Mouse (Mus musculus): ENCODE results near the gene Tbc1d4. TPM values are rescaled to one million over a fixed set of nuclear protein-coding genes. Genes with fewer than 3 reads are reported as not detected.

Gene Tbc1d4
- total RNA-seq, 2 experiments from 2014 or later = 10.6 to 11.3 TPM

DNA sequence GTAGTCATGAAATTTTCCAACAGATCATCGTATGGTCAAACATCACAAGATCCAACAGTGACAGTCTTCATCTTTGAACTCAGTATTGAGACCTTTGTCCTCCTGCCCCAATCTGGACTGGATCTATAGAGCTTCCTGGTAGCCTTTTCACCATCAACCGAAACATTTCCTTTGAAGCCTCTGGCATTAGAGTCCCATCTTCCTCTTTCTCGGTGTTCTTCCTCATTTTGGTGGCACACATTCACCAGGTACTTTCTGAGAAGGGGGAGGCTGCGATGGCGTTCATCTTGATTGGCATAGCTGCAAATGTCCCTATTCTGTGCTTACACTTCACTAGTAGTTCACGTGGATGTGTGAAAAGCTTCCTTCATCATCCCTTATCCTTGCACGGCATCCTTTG, 127.8 kb downstream of the Tbc1d4 start:
- DNase-seq (ENCODE audit: extremely low spot score in 1 of 2, low spot score in 2 of 2) = no peak
- Histone ChIP-seq H3K4me3 (no peak overlapping the region), H3K27ac (no peak overlapping the region)
- TF ChIP-seq CTCF (IDR thresholded peaks at IDR 0.05) = no peak
- intact Hi-C loops (cut with DNase I) = no loop called here

DNA sequence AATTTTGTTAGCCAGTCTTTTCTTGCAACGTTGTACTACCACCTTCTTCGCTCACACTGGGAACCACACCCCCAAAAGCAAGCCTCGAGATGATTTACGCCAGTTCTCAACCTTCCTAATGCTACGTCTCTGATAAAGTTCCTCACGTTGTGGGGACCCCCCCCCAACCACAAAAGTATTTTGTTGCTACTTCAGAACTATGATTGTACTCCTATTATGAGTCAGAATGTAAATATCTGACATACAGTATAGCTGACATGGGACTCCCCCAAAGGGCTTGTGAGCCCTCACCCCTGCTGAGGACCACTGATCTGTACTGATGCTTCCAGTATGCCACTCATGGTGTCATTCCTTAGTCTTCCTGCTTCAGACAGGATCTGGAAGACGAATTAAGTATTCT, 128.4 kb downstream of the Tbc1d4 start:
- intact Hi-C loops (cut with DNase I) = no loop called here
- TF ChIP-seq CTCF (IDR thresholded peaks at IDR 0.05) = no peak
- H3K27ac ChIP-seq = no peak overlapping the region
- H3K4me3 ChIP-seq = no peak overlapping the region
- DNase-seq (ENCODE audit: extremely low spot score in 1 of 2, low spot score in 2 of 2) = no peak

DNA sequence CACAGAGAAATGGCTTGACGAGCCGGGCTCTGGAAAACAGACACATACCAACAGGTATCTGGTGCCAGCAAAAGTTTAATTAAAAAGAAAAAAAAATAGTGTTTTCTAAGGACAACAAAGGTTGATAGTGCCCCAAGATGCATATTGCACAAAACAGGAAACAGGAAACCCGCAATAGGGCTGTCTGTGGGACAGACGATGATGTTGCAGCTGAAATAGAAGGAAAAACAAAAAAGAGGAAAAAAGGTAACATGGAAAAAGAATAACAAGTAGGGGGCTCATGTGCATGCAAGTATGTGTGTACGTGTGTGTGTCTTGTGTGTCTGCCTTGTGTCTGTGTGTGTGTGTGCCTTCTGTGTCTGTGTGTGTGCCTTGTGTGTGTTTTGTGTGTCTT, 131.2 kb downstream of the Tbc1d4 start:
- no peak for DNase-seq (ENCODE audit: extremely low spot score in 1 of 2, low spot score in 2 of 2)

DNA sequence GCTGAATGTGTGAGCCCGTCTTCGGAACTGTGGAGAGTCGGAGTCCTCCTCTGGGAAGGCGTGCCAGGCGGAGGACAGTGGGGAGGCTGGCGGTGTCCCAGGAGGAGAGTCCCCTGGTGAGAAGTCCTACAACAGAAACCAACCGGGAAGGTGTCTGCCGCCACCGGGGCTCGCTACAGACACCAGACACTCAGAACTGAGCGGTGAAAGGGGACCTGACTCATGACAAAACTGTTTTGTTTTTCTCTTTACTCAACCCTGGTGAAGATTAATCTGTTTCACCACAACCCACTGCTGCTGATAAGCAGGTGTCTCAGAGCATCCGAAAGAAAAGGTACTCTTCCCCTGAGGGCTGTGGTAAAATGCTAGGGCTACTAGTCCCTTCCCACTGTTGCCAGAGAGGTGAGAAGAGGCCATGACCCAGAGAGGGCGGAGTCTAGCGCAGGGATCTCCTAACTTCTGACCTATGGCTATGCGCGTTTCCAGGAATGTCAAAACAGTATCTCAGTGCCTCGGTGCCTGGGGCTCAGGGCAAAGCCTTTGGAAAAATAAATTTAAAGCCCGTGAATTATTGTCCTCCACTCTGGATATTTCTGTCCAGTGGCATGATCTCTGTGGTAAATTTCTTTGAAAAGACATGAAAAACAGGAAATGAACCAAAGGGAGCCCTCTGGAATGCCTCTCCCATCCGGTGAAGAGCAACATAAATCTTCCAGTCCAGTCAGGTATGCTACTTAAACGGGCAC, 131.7 kb downstream of the Tbc1d4 start:
- DNase-seq (ENCODE audit: extremely low spot score in 1 of 2, low spot score in 2 of 2) = no peak
- Histone ChIP-seq H3K4me3 (no peak overlapping the region), H3K27ac (no peak overlapping the region)
- no peak for TF ChIP-seq CTCF (IDR thresholded peaks at IDR 0.05)
- intact Hi-C loops (cut with DNase I) = no loop called here

More for the DNA sequence above, 131.2 kb downstream of the Tbc1d4 start:
- Histone ChIP-seq H3K4me3 (no peak overlapping the region), H3K27ac (no peak overlapping the region)
- intact Hi-C loops (cut with DNase I) = no loop called here
- no peak for TF ChIP-seq CTCF (IDR thresholded peaks at IDR 0.05)

DNA sequence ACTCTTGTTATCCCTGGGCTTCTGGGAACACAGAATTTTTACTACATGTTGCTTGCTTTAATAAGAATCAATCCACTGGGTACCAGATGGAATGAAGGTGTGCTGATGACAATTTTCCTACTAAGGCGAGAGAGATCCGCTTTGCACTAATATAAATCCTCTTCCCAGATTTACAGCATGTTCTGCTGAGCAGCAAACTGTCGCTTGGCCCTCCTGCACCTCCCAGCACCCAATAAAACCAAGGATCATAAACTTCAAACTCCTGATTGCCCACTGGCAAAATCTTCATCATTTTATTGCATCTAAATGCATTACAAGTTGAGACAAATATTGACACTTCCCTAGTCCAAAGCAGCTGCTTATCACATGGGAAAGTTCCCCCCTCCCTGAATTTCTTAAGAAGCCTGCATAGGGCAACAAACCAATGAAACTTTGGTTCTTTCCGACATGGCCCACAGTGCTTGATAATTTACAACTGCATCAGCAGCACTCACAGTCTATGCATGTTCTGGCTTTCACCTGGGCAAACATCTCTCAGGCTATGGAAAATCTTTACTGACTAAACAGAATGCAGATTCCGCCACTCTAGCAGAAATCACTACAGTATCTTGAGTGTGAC, 139.4 kb downstream of the Tbc1d4 start:
- H3K27ac ChIP-seq = no peak overlapping the region
- intact Hi-C loops (cut with DNase I) = no loop called here
- no peak for TF ChIP-seq CTCF (IDR thresholded peaks at IDR 0.05)
- DNase-seq (ENCODE audit: extremely low spot score in 1 of 2, low spot score in 2 of 2) = no peak
- H3K4me3 ChIP-seq = no peak overlapping the region

DNA sequence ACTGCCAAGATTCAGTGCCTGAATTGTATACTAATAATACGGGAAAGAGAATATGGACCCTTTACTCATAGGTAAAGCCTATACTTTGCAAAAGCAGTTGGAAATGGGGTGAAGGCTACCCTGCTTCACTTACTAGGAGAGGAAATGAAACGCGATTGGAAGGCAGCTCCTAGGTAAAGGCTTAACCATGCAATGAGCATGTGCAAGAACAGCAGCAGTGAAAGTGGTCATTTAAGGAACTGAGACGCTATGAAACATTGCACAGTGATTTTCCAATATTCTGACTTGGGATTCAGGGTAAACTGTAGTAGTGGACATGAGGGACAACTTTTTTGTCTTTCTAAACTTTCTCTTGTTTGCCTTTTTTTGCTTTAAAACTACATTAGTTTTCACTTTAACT, 140.8 kb downstream of the Tbc1d4 start:
- DNase-seq (ENCODE audit: extremely low spot score in 1 of 2, low spot score in 2 of 2) = no peak
- intact Hi-C loops (cut with DNase I) = no loop called here
- Histone ChIP-seq H3K4me3 (no peak overlapping the region), H3K27ac (no peak overlapping the region)
- TF ChIP-seq CTCF (IDR thresholded peaks at IDR 0.05) = no peak

DNA sequence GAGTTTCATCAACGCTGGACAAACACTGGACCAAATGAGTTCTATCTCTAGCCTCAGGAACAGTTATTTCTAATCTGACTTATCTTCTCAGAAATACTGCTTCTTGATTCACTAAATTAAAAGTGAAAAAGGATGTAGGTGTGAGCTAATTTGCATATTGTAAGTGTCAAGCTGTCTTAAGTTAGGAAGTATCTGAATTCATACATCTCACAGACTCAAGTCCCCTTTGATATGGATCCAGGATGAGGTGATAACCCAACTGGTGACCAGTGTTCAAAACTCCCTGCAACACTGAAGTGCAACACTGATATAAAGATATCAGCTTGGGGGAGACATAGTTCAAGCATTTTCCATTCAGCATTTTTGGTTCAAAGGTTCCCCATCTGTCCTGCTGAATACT, 141.5 kb downstream of the Tbc1d4 start:
- Histone ChIP-seq H3K4me3 (no peak overlapping the region), H3K27ac (no peak overlapping the region)
- intact Hi-C loops (cut with DNase I) = no loop called here
- no peak for DNase-seq (ENCODE audit: extremely low spot score in 1 of 2, low spot score in 2 of 2)
- TF ChIP-seq CTCF (IDR thresholded peaks at IDR 0.05) = no peak

DNA sequence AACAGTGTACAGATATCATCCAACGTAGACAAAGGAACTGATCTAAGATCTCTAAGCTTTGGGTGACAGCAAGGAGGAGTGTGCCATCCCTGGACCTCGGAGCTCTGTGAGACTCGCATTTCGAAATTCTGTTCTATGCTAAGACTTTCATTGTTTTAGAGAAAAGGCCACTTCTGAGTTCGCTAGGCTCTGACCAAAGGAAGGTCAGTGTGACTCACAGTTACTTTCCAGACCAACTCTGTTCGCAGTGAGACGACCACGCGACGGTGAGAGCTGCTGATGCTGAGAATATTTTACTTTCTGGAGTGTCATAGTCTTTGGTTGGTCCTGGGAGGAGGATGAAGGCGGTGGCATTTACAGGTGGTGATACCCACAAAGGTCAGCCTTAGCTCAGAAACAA, 142.5 kb downstream of the Tbc1d4 start:
- intact Hi-C loops (cut with DNase I) = no loop called here
- no peak overlapping the region for H3K27ac ChIP-seq
- TF ChIP-seq CTCF (IDR thresholded peaks at IDR 0.05) = no peak
- H3K4me3 ChIP-seq = no peak overlapping the region
- no peak for DNase-seq (ENCODE audit: extremely low spot score in 1 of 2, low spot score in 2 of 2)

DNA sequence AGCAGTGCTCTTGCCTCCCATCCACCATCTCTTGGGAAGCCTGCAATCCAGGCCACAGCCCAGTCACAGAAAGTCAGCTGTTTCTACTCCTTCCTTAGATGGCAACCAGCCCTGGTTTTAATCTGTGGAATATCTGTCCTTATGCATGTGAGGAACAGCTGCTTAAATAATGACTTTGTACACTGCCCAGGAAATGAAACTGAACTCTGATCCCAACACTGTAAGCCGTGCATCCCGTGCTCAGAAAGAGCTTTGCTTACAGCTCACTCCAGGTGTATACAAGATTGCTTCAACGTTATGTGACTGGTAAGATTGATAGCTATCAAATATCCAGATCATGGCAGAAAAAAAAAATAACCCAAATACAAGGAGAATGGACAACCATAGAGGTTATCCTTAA, 143.1 kb downstream of the Tbc1d4 start:
- H3K27ac ChIP-seq = no peak overlapping the region
- intact Hi-C loops (cut with DNase I) = no loop called here
- no peak for TF ChIP-seq CTCF (IDR thresholded peaks at IDR 0.05)
- DNase-seq (ENCODE audit: extremely low spot score in 1 of 2, low spot score in 2 of 2) = no peak
- no peak overlapping the region for H3K4me3 ChIP-seq

DNA sequence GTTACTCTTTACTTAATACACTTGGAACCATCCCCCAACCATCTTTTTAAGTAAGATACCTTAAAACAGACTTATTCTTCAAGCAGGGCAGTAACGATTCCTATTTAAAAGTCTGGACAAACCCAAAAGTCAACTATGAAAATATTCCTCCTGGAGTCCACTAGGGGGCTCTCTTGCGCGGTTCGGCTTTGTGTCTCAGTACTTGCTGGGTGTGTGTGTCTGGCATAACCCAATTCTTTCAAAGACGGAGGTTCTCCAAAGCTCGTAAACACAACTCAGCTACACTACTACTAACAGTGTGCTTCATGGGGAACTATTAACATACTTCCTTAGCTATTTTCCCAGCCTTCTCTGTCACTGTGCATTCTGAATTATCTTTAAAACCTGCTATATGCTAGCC, 148.2 kb downstream of the Tbc1d4 start:
- Histone ChIP-seq H3K4me3 (no peak overlapping the region), H3K27ac (no peak overlapping the region)
- peak; percentile 88 for TF ChIP-seq CTCF (IDR thresholded peaks at IDR 0.05)
- peak; percentile 37 to 57 for DNase-seq (ENCODE audit: extremely low spot score in 1 of 2, low spot score in 2 of 2)
- intact Hi-C loops (cut with DNase I) = loop anchor here (5.0 kb wide), 1 partner anchor 147 kb away; the partner anchor contains the start of gene Tbc1d4

DNA sequence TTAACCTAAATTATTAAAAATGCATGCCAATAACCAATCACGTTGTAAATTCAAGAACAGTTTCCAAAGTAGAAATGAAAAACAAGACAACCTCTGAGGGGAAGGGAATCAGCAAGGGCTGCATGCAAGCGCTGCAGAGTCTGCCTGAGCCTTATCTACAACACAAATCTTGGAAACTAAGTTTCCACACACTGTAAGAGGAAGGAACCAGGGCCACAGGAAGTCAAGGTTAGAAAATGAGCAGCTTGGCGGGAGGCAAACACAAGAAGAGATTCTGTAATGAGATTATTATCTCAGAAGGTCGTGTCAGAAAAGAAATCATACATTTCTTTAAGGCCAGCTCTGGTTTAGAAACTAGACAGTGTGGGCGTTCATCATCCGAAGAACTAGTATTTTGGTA, 156.1 kb downstream of the Tbc1d4 start:
- Histone ChIP-seq H3K27ac (no peak overlapping the region), H3K4me3 (no peak overlapping the region)
- DNase-seq (ENCODE audit: extremely low spot score in 1 of 2, low spot score in 2 of 2) = no peak
- intact Hi-C loops (cut with DNase I) = no loop called here
- no peak for TF ChIP-seq CTCF (IDR thresholded peaks at IDR 0.05)

DNA sequence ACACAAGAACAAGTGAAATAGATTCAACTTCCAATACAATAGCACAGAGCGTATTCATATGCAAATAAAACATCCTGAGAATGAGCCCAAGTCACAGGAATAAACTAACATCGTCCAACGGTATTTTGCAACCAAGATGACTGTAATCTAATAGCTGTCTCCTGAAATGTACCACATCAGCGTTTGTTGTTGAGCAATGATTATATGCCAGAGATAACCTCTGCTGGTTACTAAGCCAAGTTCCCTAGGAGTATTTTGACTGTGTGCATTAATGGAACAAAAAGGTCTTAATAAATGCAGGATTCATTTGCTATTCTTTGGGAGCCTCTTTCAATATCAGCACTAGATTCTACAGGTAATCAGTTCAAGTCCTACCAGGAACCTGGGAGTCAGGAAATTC, 161.1 kb downstream of the Tbc1d4 start:
- TF ChIP-seq CTCF (IDR thresholded peaks at IDR 0.05) = no peak
- Histone ChIP-seq H3K27ac (no peak overlapping the region), H3K4me3 (no peak overlapping the region)
- intact Hi-C loops (cut with DNase I) = no loop called here
- no peak for DNase-seq (ENCODE audit: extremely low spot score in 1 of 2, low spot score in 2 of 2)

DNA sequence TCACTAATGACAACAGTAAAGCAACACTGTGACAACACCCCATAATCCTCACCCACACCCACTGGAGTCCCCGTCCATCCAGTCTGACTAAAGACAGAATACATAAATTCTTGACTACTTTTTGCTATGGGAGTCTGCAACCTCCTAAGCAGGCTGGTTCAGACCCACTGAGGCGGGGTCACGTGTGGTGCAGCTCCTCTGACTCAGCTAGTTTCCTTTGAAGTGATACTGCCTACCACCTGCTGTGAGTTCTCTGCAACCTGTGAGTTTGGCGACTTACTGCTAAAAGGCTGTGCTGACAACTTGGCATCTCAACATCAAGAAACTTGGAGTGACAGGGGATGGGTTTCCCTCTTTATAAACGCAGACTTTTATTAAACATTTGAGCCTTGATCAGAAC, 163.8 kb downstream of the Tbc1d4 start:
- no peak for TF ChIP-seq CTCF (IDR thresholded peaks at IDR 0.05)
- DNase-seq (ENCODE audit: extremely low spot score in 1 of 2, low spot score in 2 of 2) = no peak
- intact Hi-C loops (cut with DNase I) = no loop called here
- no peak overlapping the region for H3K27ac ChIP-seq
- no peak overlapping the region for H3K4me3 ChIP-seq
